21 mouse cellular contexts compared by ENCODE assay signal in the genomic region with DNA sequence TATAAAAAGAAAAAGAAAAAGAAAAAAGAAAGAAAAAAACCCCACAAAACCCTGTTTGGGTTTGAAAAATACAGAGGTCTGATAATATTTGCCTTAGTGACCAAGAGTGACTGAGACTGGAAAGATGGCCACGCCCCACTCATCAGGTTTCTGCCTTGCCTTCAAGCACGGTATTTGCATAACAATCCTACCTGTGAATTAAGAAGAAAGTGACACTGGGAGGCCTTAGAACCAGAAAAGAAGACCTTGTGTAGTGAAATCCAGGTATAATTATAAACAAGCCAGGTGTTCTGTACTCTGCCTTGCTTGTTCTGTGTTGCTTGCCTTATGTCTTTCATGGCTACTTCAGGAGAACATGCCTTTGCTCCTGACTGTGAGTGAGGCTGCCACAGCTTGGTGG.
A peak's percentile ranks its signal among the peaks of the same experiment; 100 is the strongest.
DNase-seq lines count a peak whose midpoint lies in the region; TF ChIP-seq lines count a peak whose summit lies in the region.
"Had no signal": no experiment of that assay in that cellular context is flagged by ENCODE, and none has a peak within 500 bp of the region (broad histone marks: within the 10 kb centered on the region; RNA-seq: fewer than 3 reads in every experiment).

No protein-coding gene starts in this region.

- no peak overlapping the region for H3K9ac ChIP-seq in ES-E14 (ENCODE audit: insufficient read depth, low read depth, low read length, poor library complexity, severe bottlenecking)
- H3K9ac ChIP-seq: embryonic facial prominence, embryonic 12.5 days; embryonic facial prominence, embryonic 15.5 days; forebrain, embryonic 12.5 days had no signal

- no peaks in the 10 kb centered on the region for H3K36me3 ChIP-seq in ES-E14 (ENCODE audit: control insufficient read depth, insufficient read depth, low read length, poor library complexity, severe bottlenecking)
- H3K36me3 ChIP-seq: embryonic facial prominence, embryonic 12.5 days; embryonic facial prominence, embryonic 15.5 days; forebrain, embryonic 10.5 days; forebrain, embryonic 12.5 days had no signal

- no peak overlapping the region for H3K27ac ChIP-seq in ES-E14 (ENCODE audit: insufficient read depth, low read depth, low read length, poor library complexity, severe bottlenecking)
- H3K27ac ChIP-seq: embryonic facial prominence, embryonic 12.5 days; embryonic facial prominence, embryonic 15.5 days; forebrain, embryonic 10.5 days; forebrain, embryonic 12.5 days had no signal

- no peaks in the 10 kb centered on the region for H3K9me3 ChIP-seq in ES-E14 (ENCODE audit: control insufficient read depth, insufficient read depth, low read depth, low read length)
- H3K9me3 ChIP-seq: embryonic facial prominence, embryonic 12.5 days; embryonic facial prominence, embryonic 15.5 days; forebrain, embryonic 12.5 days had no signal

- in situ Hi-C loops in ES-E14 (cut with MboI; ENCODE audit: low sequenced_read_pairs in 2 of 2, unreplicated experiment in 2 of 2), result loop anchor here in 1 of 2 experiments (5.0 kb wide), 1 partner anchor 50 kb away; no protein-coding TSS in a partner anchor

- peak; percentile 23 for DNase-seq in heart, adult 11 months
- no peak for DNase-seq in heart, adult 9 months (ENCODE audit: low spot score in 2 of 2)
- peak; percentile 39 for DNase-seq in ES-E14 (ENCODE audit: low read depth, low spot score)
- DNase-seq in ZHBTc4 (ENCODE audit: low read depth, low spot score), result peak; percentile 67
- DNase-seq in layer of hippocampus, adult 9-10 months (ENCODE audit: low spot score), result no peak
- DNase-seq in spleen, postnatal 10 days (ENCODE audit: low spot score in 2 of 2), result no peak
- DNase-seq: adrenal gland, adult 2 months; adrenal gland, postnatal 10 days; adrenal gland, postnatal 25 days; cerebellum, adult 11 months; cerebellum, adult 18-20 months; cerebellum, adult 8-10 months; cerebellum, adult 9-11 months; cerebellum, postnatal 14 days; cerebellum, postnatal 36 days; embryo, embryonic 11 days had no signal

- 0 out of 4 replicates have a peak, but pooled peaks cover 0 to 1% of the 10 kb centered on the region in 2 experiments for H3K4me1 ChIP-seq in ES-E14 (ENCODE audit: control insufficient read depth in 2 of 2, insufficient read depth in 2 of 2, low read length in 2 of 2, poor library complexity in 1 of 2)
- H3K4me1 ChIP-seq: embryonic facial prominence, embryonic 12.5 days; embryonic facial prominence, embryonic 15.5 days; forebrain, embryonic 10.5 days; forebrain, embryonic 12.5 days had no signal

- no peak overlapping the region for H3K4me3 ChIP-seq in ES-E14 (ENCODE audit: insufficient read depth in 1 of 2, low read depth in 1 of 2, low read length in 2 of 2, poor library complexity in 1 of 2, severe bottlenecking in 1 of 2)
- H3K4me3 ChIP-seq: embryonic facial prominence, embryonic 12.5 days; embryonic facial prominence, embryonic 15.5 days; erythroblast, embryonic 14.5 days; forebrain, embryonic 10.5 days; forebrain, embryonic 12.5 days had no signal

TF ChIP-seq in ES-E14, 5 proteins besides CTCF, POLR2A, EP300 and RAD21:
- no peak for TF ChIP-seq CHD2 (IDR thresholded peaks at IDR 0.05; ENCODE audit: low read depth, low read length)
- no peak for TF ChIP-seq HCFC1 (IDR thresholded peaks at IDR 0.05; ENCODE audit: borderline replicate concordance, insufficient read depth, low read length)
- no peak for TF ChIP-seq ZNF384 (IDR thresholded peaks at IDR 0.05; ENCODE audit: low read depth, low read length)
- TF ChIP-seq ZC3H11A (IDR thresholded peaks at IDR 0.05; ENCODE audit: borderline replicate concordance, low read depth, low read length), result no peak
- TF ChIP-seq MAFK (IDR thresholded peaks at IDR 0.05; ENCODE audit: insufficient read depth, low read depth, low read length), result no peak

Comparison
In these comparisons a context has a peak if more than half of its experiments do, and no peak if none do; other contexts are left out.
1. DNase-seq: peak in heart, adult 11 months (single experiment), ES-E14 (single experiment) and ZHBTc4 (single experiment); none in heart, adult 9 months (0 of 2), layer of hippocampus, adult 9-10 months (single experiment) and spleen, postnatal 10 days (0 of 2).